Mouse (Mus musculus): Measurements from ENCODE around the gene Nudt21.

Gene Nudt21

DNA sequence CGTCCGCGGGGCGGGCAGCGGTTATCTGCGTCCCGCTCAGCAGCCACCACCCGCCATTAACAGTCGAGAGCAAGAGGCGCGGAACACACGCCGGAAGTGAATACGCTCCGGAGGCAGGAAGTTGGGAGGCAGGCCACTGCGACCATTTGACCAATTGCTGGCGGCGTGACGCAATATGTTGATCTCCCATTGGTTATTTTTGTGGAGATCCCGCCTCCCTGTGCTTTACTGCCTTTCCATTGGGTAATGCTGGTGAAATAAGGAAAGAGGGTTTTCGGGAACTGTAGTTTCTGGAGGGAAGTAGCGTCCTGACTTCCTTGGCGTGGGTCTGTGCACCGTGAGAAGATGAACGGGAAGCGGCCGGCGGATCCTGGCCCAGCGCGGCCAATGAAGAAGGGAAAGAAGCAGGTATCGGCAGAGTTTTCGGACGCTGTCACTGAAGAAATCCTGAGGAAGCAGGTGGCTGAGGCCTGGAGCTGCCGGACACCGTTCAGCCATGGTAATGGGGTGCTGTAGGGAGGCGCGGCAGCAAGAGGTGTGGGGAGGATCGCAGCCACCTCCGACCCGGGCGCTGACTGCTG, at the start of gene Nudt21, which contains the start of gene Ogfod1:
Gene Nudt21 (minus strand): TSS at position 88 of the 581 bp plus-strand sequence.
Gene Ogfod1 (plus strand): TSS at position 255 of the 581 bp plus-strand sequence.
- peak; percentile 95 for DNase-seq (ENCODE audit: low spot score)

DNA sequence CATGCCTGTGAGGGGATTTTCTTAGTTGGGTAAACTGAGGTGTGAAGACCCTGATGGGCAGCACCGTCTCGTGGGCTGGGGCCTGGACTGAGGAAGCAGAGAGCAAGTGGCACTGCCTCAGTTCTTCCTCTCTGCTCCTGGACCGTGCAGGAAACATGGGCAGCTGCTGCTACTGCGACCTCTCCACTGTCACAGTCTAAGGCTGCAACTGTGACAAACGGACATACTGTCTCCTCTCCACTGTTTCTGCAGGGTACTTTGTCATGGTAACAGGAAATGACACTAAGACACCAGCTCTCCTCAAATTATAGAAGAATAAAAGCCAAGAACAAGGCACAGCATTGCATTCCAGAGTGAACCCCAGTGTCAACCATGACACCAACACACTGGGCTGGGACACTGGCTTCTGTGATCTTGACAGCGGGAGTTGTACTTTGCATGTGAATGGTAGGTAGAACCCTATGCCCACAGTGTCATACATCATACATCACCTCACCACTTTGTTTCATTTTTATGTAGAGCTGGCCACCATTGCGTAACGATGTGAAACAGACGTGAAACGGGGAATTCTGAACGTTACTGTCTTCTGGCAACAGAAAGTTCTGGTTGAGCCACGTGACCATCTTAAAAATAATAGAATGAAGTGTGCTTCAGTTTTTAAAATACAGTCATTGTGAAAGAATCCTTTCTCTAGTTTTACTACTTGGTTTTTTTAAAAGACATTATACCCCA, 39.8 kb upstream of the Nudt21 start:
- DNase-seq (ENCODE audit: low spot score) = no peak

DNA sequence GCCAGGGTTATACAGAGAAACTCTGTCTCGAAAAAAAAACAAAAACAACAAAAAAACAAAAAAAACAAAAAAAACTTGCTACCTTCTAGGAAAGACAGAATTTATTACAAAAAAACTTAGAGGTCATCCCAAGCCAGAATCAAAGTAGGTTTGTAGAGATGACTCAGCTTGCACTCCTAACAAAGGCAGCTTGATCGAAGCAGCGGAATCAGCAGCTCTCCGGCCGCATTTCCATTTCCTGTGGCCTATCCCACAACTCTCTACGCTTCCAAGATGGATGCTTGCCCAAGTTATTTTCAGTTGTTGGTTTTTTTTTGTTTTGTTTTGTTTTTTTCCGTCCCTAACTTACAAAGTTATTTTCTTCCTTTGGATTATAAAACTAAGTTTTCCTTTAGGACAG, 32.0 kb upstream of the Nudt21 start:
- DNase-seq (ENCODE audit: low spot score) = no peak

DNA sequence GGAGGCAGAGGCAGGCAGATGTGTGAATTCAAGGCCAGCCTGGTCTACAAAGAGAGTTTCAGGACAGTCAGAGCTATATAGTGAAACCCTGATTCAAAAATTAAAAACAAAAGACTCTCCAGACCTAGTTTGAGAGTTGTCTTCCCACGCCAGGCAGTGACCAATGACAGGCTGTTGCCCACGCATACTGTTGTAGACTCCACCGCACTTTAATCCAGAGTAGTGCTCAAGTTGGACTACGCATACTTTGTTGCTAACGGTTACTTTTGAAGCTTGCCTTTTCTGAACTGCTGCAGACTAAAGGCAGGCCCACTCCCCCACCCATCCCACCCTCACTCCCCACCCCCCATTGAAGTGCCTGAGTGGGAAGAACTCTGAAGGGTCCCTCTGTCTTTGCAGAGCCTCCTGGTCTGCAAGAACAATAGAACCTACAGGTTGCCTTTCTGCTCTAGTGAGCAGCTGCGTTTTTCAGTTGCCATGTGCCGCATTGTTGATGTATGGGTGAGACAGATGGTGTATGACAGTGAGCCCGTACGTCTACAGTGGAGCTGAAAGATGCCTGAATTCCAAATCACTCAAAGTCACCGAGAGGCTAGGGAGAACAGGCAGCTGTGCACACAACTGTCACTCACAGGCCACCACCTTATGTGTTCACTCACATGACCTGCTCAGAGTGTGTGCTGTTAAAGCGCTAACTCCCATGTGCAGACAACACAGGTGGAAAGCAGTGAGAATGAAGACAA, 29.5 kb upstream of the Nudt21 start:
- no peak for DNase-seq (ENCODE audit: low spot score)

DNA sequence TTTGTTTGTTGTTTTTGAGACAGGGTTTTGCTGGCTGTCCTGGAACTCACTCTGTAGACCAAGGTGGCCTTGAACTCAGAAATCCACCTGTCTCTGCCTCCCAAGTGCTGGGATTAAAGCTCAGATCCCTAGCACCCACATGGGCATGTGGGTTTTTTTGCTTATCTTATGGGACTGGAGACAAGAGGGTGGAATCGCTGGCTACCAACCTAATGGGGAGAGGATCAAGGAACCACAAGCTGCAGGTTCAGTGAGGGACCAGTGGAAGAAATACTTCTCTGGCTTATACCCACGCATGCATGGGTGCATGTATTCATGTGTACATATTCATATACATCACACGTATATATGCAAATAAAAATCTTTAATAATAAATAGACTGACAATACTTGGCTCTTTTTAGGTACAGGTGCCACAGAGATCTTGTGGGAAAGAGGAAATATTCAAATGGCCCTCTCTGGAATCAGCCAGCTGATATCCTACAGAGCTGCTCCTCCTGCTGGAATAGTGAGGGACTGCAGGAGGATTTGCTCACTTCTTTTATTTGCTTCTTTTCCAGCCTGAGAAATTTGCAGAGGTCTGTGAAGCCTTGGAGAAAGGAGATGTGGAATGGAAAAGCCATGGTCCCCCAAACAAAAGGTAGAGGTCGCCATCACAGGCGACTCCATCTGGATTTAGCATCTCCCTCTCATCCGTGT, 20.5 kb upstream of the Nudt21 start:
- DNase-seq (ENCODE audit: low spot score) = peak; percentile 7

DNA sequence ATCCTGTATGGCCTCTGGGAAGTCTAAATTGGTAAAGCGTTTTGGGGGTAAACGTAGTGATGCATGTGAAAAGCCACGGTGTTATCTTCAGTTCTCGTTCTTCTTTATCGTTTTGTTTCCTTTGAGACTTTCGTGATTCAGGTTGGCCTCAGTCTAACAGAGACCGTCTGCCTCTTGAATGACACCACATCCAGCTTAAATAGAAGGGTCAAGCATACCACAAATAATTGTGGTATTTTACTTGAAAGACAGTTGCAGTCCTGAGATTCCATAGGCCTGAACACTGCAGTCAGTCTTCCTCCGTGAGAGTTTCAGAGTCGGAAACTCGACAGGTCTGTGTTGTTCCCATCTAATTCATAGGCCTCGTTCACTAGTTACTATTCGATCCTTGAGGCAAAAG, 15.9 kb upstream of the Nudt21 start:
- no peak for DNase-seq (ENCODE audit: low spot score)

DNA sequence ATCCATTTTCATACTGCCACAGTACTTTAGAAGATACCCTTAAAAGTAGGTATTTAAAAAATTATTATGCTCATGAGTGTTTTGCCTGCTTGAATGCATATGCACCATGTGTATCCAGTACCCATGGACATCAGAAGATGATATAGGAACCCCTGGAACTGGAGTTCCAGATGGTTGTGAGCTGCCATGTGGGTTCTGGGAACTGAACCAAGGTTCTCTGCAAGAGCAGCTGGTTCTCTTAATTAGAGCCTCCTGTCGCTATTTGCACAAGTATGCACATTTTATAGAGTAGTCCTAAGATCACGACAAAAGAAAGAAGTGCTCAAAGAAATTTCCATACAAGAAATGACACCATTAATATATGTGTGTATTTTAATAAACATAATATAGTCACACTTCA, 11.0 kb upstream of the Nudt21 start:
- no peak for DNase-seq (ENCODE audit: low spot score)

DNA sequence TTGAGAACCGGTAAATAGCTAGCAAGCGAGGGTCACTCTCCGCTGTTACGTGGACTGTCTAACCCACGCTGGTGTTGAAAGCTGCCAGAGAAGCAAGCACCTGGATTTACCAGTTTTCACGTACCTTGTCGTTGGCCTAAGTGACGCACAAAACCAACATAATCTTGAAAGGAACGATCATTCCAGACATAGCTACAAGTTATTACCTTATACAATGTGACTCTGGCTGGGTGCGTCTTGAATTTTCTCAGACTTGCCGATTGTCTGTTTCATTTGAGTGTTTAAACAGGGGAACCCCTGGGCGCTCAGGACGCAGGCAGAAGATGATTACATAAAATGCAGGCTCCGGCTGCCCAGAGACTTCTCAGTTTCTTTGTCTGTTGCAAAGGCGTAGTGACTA, 975 bp upstream of the Nudt21 start:
- DNase-seq (ENCODE audit: low spot score) = no peak

DNA sequence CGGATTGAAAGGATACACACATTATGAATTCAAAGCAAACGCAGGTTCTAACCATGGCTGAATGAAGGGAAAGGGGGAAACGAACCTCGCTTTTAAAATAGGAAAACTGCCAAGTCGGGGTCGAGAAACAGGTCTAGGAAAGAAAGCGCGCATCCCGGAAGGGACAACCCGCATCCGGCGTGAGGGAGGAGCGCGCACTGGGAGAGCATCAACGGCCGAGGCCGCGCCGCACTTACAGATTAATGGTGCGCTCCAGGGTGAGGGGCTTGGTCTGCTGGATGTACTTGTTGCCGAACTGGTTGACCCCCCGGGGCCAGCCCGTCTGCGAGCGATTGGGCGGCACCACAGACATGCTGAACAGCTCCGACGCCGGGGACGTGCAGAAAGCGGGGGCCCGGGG, 290 bp downstream of the Nudt21 start:
- peak; percentile 61 for DNase-seq (ENCODE audit: low spot score)

DNA sequence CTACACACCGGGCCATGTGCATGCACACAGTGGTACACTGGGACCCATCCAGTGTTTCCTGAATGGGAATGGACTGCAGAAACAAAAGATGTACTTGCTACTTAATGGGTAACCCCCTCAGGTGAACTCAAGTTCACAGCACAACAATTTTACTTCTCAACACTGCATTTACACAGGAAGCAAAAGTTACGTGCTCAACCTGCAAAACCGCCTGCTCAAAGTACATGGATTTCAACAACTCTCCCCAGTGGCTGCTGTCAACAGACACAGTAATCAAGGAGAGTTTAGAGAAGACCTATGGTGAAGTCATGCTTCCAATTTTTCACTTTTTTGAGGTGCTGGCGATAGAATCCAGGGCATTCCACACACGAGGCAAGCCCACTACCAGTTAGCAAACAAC, 1.6 kb downstream of the Nudt21 start:
- no peak for DNase-seq (ENCODE audit: low spot score)

DNA sequence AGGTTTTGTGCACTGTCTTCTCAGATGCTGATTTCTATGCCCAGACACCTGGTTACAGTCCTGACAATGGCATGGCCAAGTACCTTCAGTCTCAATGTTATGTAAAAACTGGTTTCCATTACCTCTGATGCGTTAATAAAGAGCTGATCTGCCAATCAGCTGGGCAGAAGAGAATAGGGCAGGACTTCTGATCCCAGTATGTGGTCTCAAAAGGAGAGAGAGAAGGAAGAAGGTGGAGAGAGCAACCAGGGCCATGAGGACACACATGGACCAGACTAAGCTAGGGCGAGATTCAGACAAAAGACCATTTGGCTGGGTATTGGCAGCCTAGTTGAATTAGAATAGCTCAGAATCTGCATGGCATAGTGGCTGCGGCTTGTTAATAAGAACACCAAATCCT, 3.2 kb downstream of the Nudt21 start:
- no peak for DNase-seq (ENCODE audit: low spot score)

DNA sequence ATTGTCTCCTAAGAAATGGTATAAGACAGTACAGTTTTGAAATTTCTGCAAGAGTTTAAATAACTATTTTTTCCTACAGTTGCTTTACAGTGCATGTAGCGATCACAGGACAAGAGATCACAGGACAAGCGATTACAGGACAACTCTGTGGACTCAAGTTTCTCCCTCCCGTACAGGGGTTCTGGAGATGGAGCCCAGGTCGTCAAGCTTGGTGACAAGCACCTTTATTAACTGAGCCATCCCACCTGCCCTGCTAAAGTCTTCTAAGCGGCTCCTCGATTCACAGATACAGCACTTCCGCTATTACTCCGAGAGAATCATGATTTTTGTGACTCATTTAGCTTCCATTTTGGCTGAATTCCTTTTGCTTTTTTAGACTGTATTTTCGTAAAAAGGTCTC, 7.1 kb downstream of the Nudt21 start:
- no peak for DNase-seq (ENCODE audit: low spot score)

DNA sequence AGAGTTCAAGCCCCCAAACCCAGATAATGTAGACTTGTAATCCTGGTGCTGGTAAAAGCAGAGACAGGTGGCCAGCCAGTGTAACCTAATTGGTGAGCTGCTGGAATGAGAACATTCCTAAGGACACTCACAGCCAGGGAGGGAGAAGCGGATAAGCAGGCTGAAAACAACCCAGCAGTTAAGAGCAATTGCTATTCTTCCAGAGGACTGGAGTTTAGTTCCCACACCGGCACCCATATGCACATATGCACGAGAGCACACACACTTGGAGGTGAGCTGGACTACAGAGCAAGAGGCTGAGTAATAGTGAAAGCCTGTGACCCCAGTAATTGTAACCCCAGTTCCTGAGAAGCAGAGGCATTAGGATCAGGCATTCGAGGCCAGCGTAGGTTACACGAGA, 12.9 kb downstream of the Nudt21 start:
- no peak for DNase-seq (ENCODE audit: low spot score)

DNA sequence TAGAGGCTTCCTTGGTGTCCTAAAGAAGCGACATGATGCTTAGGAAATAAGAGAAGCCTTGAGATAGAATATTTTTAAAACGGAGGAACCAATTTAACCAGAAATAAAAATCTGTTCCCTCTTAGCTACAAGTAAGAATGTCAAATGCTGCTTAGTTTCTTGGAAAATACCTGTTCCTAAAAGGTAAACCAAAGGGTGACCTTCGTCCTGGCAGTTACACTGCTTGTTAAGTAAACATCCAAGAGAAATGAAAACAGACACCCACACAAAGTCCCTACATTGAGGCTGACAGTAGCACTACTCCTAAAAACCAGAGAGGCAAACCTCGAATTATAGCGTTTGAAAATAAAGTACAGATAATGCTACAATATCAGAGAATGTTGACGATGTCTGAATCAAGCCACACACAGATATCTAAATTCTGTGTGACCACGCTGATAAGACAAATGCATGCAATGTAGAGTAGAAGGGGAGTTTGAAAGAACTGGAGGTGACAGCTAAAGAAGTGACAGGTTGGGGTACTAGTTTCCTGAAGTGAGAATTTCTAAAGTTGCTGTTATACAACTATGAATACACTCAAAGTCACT, 23.7 kb downstream of the Nudt21 start:
- DNase-seq (ENCODE audit: low spot score) = no peak

DNA sequence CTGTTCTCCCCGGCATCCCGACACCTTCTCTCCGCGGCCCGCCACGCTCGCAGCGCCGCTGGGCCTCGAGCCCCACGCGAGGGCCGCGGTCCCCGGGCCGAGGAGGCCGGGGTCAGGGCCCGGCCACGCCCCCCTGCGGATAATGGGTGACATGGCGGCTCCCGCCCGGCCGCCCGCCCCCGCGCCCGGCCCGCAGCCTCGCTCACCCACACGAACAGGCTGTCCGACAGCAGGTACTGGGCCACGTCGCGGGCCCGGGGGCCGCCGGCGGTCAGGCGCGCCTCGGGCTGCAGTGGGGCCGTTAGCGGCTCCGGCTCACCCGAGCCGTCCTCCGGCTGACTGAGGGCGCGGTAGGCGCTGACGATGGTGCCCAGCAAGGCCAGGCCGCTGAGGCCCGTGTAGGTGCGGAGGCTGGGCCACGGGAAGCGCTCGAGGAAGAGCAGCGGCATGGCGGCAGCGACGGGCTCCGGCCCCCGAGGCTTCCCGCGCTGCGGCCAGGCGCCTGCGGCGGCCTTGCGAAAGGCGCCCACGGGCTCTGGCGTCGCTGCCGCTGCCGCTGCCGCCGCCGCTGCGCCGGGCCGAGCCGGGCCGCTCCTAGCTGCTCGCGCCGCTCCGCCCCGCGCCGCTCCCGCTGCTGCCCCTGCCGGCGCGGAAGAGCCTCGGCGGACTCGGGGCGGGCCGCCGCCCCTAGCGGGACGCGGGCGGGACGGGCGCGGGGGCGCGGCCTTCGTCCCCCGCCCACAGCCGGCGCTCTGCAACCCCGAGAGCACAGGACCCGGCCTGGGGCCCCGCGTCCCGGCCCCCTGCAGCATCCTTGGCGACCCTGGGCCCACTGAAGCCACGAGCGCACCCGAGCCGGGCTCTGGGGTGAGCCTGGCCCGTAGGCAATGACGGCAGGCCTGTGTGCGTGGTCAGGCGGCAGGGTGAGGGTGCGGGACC, 24.5 kb downstream of the Nudt21 start, which contains the start of gene Amfr:
Gene Amfr (minus strand): TSS at position 830 of the 939 bp plus-strand sequence.
- peak; percentile 68 for DNase-seq (ENCODE audit: low spot score)

DNA sequence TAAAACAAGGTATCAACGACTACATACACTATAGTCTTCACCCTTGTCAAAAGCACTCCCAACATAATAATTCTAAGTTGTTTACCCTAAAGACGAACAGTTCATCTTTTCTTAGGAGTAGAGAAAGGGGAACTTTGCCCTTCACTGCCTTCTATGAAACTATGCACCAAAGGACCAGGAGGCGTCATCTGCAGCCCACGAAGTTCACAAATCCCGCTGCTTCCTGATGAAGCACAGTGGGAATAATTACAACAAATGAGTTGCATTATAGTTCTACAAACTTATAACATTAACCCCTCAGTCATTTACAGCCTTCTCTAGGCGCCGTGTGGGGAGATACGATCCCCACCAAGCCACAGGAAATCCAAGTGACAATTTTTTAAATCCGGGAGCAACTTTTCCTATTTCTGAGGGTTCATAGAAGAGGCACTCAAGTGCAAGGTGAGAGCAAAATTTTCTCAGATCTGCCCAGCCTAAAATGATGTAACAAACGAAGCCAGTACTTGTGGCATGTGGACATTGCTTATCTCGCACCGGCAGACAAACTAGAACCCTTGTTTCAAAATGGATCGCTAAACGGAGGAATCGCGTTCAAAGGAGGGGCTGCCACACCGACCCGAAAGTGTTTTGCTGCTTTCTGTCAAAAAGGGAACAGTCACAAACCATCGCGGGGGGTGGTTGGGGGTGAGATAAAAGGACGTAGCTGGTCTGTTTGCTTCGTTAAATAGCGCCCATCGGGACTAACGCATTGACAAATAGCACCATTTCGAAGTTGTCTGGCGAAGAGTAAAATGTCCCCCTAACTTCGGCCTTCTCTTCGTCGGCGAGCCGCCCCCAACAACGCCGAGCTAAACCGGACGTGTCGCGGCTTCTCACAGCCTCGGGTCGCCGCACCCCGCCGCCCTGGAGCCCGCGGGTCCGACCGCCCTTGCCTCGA, 25.5 kb downstream of the Nudt21 start:
- DNase-seq (ENCODE audit: low spot score) = no peak

DNA sequence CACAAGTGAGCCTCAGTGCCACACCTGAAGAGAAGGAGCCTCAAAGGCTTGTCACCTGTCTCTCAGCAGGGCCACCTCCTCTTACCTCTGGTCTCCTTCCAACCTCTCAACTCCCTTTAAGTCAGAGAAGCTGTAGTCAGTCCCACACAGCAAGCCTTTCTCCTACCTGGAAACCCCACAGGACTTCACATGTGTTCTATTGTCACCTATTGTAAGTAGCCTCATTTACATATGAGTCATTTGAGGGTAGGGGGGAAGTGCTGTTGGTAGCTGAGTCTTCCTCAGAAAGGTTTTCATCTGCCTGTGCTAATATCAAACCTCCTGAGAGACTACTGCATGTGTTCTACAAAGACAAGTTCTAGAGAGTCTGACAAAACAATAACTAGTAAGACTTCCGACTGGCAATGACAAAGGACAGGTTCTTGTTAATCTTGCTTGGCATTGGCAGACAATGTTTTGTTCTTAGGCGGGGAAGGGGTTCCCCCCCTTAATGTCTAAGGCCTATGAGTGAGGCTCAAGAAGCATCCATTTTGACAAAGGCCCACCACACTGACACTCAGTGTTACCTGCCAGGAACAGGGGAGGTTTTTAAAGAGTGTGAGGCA, 26.6 kb downstream of the Nudt21 start:
- no peak for DNase-seq (ENCODE audit: low spot score)

DNA sequence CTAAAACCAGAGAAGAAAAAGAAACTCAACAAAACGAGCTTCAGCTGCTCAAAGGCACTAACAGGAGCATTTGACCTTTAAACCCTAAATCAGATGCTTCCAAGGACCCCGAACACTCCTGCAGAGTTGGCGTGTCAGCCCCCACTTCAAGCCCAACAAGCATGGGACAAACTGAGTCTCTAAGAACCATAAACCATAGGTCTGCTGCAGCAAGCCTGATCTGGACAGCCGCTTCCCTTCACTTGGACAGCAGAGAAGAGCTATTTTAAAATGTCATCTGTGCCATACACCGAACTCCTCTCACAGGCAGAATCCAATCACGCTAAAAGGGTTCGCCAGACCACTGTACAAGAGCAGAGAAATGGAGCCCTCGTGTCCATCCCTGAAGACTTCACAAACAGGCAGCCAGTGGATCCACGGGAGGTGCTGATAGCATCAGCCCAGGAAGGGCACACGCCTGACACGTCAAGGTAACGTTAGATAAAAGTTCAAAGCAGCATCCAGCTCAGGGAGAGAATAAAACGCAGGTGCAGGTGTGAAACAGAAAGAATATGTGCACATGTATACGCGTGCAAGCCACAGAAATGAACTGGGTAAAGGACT, 27.5 kb downstream of the Nudt21 start:
- no peak for DNase-seq (ENCODE audit: low spot score)

DNA sequence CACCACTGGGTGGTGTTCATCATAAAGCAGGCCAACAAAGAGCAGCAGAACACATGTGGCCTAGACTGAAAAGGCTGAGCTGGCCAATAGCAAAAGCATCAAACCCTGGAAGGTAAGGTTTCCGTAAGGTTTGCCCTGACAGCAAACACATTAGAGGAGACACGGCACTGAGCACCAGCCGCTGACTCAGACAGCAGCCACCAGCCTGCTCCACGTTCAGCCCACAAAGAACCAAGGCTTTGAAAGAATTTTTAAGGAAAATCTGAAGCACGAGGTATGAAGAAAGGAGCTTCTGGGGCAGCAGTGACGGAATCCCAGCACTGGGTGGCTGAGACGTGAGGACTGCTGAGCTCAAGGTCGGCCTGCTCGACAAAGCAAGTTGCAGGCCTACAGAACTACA, 32.7 kb downstream of the Nudt21 start:
- DNase-seq (ENCODE audit: low spot score) = no peak

Data from T-cell, adult 2 months (primary cell).